Mouse (Mus musculus): ENCODE measurements around the gene Hoxd13. TPM values are rescaled to one million over a fixed set of nuclear protein-coding genes. Genes with fewer than 3 reads are reported as not detected.

Hoxd13 gene
- polyA plus RNA-seq, 1 experiment, result not detected

DNA sequence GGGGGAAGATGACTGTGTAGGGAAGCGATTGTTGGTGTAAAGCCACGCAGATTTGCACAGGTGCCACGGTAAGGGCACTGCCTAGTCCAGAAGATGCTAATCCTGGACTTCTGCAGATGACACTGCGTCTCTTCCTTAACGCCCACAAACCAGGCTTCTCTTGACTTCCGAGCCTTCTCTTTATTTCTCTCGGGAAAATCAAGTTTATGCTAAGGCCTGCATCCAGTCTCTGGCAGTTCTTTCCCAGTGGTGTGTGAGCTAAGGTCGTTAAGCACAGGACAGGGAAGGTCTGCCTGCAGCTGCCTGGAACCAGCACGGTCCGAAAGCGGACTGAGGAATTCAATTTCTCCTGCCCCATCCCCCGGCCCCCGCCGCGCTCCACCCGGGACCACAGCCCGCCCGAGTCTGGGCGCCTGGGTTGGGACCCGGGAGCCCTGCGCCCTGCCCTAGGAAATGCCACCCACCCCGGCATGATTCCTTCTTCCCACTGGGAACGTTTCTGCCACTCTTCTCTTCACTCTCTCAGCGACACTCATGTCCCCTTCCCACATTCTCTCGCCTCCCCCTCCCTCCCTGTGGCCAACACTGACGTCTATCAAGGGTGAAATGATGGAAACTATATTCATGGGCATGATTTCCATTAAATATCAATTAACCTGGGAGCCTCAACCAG, 35.7 kb downstream of the Hoxd13 start:
- Histone ChIP-seq H3K27me3 (replicated peaks) (peaks cover 95% of the 10 kb centered on the region), H3K4me1 (peaks cover 15% of the 10 kb centered on the region), H3K4me3 (replicated peaks) (no peak overlapping the region), H3K9me3 (no peaks in the 10 kb centered on the region), H3K36me3 (replicated peaks; ENCODE audit: low read length) (no peaks in the 10 kb centered on the region)
- TF ChIP-seq FLI1 (IDR thresholded peaks at IDR 0.05; ENCODE audit: low read length), result no peak

DNA sequence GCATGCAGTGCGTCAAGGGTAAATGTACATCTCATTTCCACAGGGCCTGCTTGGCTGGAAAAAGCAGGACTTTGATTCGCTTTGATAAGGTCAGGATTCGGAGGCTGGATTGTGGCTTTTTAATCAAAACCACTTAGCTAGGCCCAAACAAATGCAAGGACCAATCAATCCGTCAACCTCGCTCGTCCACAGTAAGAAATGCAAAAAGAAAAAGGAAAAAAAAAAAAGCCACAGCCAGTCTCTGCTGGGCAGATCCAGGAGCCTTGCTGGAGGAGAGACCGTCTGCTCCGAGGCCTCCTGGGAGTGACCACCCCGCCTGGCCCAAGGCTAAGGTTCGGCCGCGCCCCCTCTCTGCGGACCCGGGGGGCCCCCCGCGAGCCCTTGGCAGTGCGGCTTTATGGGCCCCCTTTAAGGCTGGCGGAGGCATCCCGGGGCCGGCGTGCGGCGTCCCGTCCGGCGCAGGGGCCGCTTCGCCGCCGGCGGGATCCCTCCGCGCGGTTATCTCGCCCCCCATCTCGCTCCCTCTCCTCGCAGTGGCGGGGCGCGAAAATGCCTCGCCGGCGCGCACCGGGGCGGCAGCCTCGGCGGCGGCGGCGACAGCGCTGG, 36.4 kb downstream of the Hoxd13 start, which contains the start of gene Hoxd8:
Gene Hoxd8, plus strand, starts transcription at position 223 of the 606 bp plus-strand sequence.
- no peak for TF ChIP-seq GATA1 (IDR thresholded peaks at IDR 0.05; ENCODE audit: borderline replicate concordance, low read length)
- no peak for TF ChIP-seq FLI1 (IDR thresholded peaks at IDR 0.05; ENCODE audit: low read length)
- Histone ChIP-seq H3K4me1 (peaks cover 15% of the 10 kb centered on the region), H3K36me3 (replicated peaks; ENCODE audit: low read length) (no peaks in the 10 kb centered on the region), H3K4me3 (replicated peaks) (peak within 1 kb of the TSS; percentile 88), H3K27me3 (replicated peaks) (peaks cover 95% of the 10 kb centered on the region), H3K9me3 (no peaks in the 10 kb centered on the region)

DNA sequence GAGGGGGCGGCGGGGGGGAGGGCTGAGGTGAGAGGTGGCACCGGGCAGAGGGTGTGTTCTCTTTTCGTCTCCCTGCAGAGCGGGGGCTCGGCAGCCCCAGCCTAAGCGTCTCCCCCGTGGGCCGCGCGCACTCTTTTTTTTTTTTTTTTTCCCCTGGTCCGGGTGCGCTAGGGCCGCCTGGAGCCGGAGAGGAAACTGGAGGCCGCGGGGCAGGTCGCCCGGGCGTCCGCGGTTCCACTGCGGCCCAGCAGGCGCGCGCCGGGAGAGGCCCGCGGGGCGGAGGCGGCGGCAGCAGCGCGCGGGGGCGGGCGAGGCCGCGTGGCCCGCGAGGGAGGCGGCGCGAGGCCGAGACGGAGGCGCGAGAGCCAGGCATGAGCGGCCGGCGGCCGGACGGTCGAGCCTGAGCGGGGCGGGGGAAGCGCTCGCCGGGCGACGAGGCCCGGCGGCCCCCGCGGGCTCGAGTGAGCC, 36.9 kb downstream of the Hoxd13 start:
- Histone ChIP-seq H3K4me3 (replicated peaks) (peak overlapping the region; percentile 88), H3K4me1 (peaks cover 15% of the 10 kb centered on the region), H3K9me3 (no peaks in the 10 kb centered on the region), H3K36me3 (replicated peaks; ENCODE audit: low read length) (no peaks in the 10 kb centered on the region), H3K27me3 (replicated peaks) (peaks cover 95% of the 10 kb centered on the region)
- no peak for TF ChIP-seq FLI1 (IDR thresholded peaks at IDR 0.05; ENCODE audit: low read length)

DNA sequence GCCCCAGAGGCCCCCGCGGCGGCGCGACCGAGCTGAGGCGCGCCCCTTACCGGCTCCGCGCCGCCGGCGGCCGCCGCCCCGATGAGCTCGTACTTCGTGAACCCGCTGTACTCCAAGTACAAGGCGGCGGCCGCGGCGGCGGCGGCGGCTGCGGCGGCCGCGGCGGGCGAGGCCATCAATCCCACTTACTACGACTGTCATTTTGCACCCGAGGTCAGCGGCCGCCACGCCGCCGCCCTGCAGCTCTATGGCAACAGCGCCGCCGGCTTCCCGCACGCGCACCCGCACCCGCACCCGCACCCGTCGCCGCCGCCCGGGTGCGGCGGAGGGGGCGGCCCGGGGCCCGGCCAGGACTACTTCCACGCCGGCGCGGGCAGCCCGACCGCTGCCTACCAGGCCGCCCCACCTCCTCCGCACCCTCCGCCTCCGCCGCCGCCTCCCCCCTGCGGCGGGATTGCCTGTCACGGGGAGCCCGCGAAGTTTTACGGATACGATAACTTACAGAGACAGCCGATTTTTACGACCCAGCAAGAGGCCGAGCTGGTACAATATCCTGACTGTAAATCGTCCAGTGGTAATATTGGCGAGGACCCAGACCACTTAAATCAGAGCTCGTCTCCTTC, 37.5 kb downstream of the Hoxd13 start:
- TF ChIP-seq FLI1 (IDR thresholded peaks at IDR 0.05; ENCODE audit: low read length) (no peak), GATA1 (IDR thresholded peaks at IDR 0.05; ENCODE audit: borderline replicate concordance, low read length) (no peak)
- H3K4me3 ChIP-seq (replicated peaks), result peak overlapping the region; percentile 88

DNA sequence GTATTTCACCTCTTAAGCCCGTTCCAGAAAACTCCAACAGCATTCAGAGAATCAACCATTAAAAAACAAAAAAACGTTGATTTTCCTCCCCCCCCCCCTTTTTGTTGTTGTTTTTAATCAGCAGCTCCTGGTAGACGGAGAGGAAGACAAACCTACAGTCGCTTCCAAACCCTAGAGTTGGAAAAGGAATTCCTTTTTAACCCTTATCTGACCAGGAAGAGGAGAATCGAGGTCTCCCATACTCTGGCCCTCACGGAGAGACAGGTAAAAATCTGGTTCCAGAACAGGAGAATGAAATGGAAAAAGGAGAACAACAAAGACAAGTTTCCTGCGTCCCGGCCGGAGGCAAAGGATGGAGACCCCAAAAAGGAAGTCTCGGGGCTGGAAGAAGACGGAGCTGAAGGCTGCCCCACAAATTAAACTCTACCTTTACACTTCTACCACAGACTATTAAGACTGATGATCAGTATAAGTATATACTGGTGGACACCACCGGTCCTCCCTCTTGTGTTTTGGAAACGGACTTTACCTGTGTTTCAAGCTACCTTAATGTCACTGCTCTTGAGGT, 38.4 kb downstream of the Hoxd13 start:
- no peaks in the 10 kb centered on the region for H3K36me3 ChIP-seq (replicated peaks; ENCODE audit: low read length)
- TF ChIP-seq GATA1 (IDR thresholded peaks at IDR 0.05; ENCODE audit: borderline replicate concordance, low read length) (no peak), FLI1 (IDR thresholded peaks at IDR 0.05; ENCODE audit: low read length) (no peak)
- H3K9me3 ChIP-seq, result no peaks in the 10 kb centered on the region
- peaks cover 18% of the 10 kb centered on the region for H3K4me1 ChIP-seq
- peaks cover 93% of the 10 kb centered on the region for H3K27me3 ChIP-seq (replicated peaks)
- no peak overlapping the region for H3K4me3 ChIP-seq (replicated peaks)

More for the DNA sequence above, 37.5 kb downstream of the Hoxd13 start:
- Histone ChIP-seq H3K4me1 (peaks cover 15% of the 10 kb centered on the region), H3K9me3 (no peaks in the 10 kb centered on the region), H3K36me3 (replicated peaks; ENCODE audit: low read length) (no peaks in the 10 kb centered on the region), H3K27me3 (replicated peaks) (peaks cover 95% of the 10 kb centered on the region)

DNA sequence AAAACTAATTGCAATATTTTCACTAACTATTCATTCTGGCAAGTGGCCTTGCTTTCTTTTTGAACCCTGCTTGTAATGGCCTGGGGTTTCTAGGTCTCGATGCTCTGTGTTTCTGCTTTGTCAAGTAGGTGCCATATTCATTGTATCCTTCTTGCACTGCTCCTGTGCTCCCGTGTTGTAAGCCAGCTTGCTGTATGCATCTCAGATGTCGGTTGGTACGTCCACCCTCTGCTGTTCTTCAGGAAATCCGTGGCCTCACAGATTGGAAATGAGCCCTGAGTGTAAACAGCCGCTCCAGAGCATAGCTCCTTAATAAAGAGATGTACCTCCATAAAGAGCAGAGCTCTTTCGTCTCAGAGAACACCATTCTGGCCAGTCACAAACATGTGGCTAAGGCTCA, 39.5 kb downstream of the Hoxd13 start:
- Histone ChIP-seq H3K4me1 (peaks cover 27% of the 10 kb centered on the region), H3K27me3 (replicated peaks) (peaks cover 96% of the 10 kb centered on the region)
- TF ChIP-seq FLI1 (IDR thresholded peaks at IDR 0.05; ENCODE audit: low read length) (no peak), GATA1 (IDR thresholded peaks at IDR 0.05; ENCODE audit: borderline replicate concordance, low read length) (no peak)

DNA sequence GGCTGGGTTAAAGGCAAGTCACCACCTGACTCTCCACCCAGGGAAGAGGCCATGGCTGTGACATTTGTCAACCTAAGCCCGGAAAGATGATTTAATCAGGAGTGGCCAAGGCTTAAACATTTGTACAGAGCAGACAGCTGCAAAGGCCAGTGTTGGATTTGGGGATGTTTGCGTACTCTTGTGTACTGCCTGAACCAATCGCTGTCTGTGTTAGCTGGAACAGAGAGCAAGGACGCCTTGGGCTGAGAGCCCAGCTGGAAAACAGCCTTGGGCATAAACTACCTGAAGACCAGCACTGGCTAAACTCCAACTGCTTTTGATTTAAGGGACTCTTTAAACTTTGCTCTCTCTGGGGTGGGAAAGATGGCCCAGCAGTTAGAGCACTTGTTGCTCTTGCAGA, 40.6 kb downstream of the Hoxd13 start:
- Histone ChIP-seq H3K4me3 (replicated peaks) (no peak overlapping the region), H3K27me3 (replicated peaks) (peaks cover 96% of the 10 kb centered on the region), H3K9me3 (no peaks in the 10 kb centered on the region), H3K36me3 (replicated peaks; ENCODE audit: low read length) (no peaks in the 10 kb centered on the region), H3K4me1 (peaks cover 27% of the 10 kb centered on the region)
- TF ChIP-seq FLI1 (IDR thresholded peaks at IDR 0.05; ENCODE audit: low read length) (no peak), GATA1 (IDR thresholded peaks at IDR 0.05; ENCODE audit: borderline replicate concordance, low read length) (no peak)

More for the DNA sequence above, 39.5 kb downstream of the Hoxd13 start:
- Histone ChIP-seq H3K9me3 (no peaks in the 10 kb centered on the region), H3K4me3 (replicated peaks) (no peak overlapping the region), H3K36me3 (replicated peaks; ENCODE audit: low read length) (no peaks in the 10 kb centered on the region)

- TF ChIP-seq GATA1 (IDR thresholded peaks at IDR 0.05; ENCODE audit: borderline replicate concordance, low read length) (no peak), FLI1 (IDR thresholded peaks at IDR 0.05; ENCODE audit: low read length) (no peak)
- Histone ChIP-seq H3K4me3 (replicated peaks) (no peak overlapping the region), H3K9me3 (no peaks in the 10 kb centered on the region), H3K27me3 (replicated peaks) (peaks cover 96% of the 10 kb centered on the region), H3K4me1 (peaks cover 24% of the 10 kb centered on the region), H3K36me3 (replicated peaks; ENCODE audit: low read length) (no peaks in the 10 kb centered on the region)
Observed at GRCm38 (mm10) chr2:74709465-74710419, 41.6 kb downstream of the Hoxd13 start.

- Histone ChIP-seq H3K36me3 (replicated peaks; ENCODE audit: low read length) (no peaks in the 10 kb centered on the region), H3K4me1 (peaks cover 25% of the 10 kb centered on the region), H3K27me3 (replicated peaks) (peaks cover 96% of the 10 kb centered on the region), H3K4me3 (replicated peaks) (no peak overlapping the region), H3K9me3 (no peaks in the 10 kb centered on the region)
- TF ChIP-seq FLI1 (IDR thresholded peaks at IDR 0.05; ENCODE audit: low read length) (no peak), GATA1 (IDR thresholded peaks at IDR 0.05; ENCODE audit: borderline replicate concordance, low read length) (no peak)
Observed at GRCm38 (mm10) chr2:74710929-74711543, 42.9 kb downstream of the Hoxd13 start.

Measured in megakaryocyte, embryonic 14.5 days (primary cell).